Mouse (Mus musculus) fibroblast of lung, adult 2 months (primary cell): ENCODE data around the gene Cage1.

ENCODE experiments used
- DNase-seq: peaks from one replicate; pipeline ENCODE4 v3.0.0-alpha.2; 2011; ENCODE audit warnings: low read depth

The Cage1 gene

GRCm38 (mm10) chr13:38010444-38010910 is 26.4 kb downstream of the Cage1 start:
- no peak for DNase-seq

GRCm38 (mm10) chr13:38009721-38010408 is 27.0 kb downstream of the Cage1 start:
- DNase-seq: no peak

- no peak for DNase-seq
These were observed 28.9 kb downstream of the Cage1 start for GRCm38 (mm10) chr13:38007972-38008371.

DNA sequence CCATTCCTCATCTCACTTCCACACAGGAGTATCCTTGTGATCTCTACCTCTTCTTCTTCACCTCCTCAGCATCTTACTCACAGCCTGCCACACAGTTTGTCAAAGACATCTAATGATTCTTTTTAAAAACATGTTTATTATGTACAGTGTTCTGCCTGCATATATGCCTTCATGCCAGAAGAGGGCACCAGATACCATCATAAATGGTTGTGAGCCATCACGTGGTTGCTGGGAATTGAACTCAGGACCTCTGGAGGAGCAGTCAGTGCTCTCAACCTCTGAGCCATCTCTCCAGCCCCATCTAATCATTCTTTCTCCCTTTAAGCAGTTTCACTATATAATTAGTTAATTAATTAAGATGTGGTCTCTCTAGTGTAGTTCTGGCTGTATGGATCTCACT is 34.4 kb downstream of the Cage1 start:
- no peak for DNase-seq

- DNase-seq: no peak
These were observed 37.2 kb downstream of the Cage1 start for GRCm38 (mm10) chr13:37999713-38000112.

DNA sequence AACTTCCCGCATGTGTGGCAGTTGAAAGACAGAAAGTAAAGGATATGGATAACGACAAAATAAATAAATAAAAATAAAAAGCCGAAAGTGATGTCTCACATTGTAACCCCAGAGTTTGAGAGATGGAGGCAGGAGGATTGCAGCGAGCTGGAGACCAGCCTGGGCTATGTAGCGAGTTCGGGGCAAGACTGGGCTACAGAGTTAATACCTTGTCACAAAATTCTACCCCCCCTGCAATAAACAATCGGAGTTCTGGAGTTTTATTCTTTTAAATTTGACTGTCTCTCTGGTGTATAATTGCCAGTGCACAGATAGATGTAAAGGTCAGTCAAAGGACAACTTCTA is 42.5 kb downstream of the Cage1 start:
- no peak for DNase-seq

DNA sequence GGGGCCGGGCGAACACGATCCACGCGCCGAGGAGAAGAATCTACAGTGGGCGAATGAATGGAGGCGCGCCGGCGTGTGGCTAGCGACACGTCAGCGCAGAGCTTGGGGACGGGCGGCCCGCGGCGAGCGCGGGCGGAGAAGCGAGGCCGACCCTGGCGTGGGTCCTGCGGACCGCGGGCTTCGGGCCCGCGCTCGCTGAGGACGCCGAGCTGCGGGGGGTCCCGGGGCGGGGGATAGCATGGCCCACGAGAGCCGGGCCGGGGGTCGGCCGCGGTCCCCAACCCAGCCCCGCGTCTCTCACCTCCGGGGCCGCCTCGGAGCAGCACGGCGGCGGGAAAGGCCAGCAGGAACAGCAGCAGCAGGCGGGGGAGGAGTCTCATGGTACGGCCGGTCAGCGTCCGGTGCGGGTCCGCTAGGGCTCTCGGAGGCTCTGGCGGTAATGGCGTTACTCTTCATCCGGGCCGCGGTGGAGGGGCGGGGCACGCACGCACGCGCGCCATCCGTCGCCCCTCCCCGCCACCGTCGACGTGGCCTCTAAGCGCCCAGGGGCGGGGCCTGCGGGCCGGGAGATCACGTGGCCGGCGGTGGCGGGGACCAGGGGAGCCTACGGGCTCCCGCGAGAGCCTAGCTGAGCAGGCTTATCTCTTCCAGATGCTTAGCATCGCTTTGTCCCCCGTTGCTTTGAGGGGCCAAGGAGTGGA is 43.0 kb downstream of the Cage1 start, which contains the start of gene Ssr1:
Gene Ssr1 (minus strand): TSS at position 514 of the 701 bp plus-strand sequence.
- DNase-seq: peak; percentile 77

DNA sequence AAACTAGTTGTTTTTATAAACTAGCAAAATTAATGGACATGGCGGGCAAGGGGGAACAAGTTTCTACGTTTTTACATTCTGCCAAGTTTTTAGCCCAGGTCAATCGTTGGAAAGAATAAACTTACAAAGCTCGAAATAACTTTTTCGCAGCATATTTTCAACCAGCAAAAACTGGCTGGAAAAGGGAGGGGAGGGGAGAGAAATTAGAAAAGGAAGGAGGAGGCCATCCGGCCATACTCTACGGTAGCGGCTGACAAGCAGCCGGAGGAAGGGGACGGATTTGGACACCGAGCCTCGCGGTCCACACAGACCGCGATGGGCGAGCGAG is 43.5 kb downstream of the Cage1 start:
- no peak for DNase-seq

DNA sequence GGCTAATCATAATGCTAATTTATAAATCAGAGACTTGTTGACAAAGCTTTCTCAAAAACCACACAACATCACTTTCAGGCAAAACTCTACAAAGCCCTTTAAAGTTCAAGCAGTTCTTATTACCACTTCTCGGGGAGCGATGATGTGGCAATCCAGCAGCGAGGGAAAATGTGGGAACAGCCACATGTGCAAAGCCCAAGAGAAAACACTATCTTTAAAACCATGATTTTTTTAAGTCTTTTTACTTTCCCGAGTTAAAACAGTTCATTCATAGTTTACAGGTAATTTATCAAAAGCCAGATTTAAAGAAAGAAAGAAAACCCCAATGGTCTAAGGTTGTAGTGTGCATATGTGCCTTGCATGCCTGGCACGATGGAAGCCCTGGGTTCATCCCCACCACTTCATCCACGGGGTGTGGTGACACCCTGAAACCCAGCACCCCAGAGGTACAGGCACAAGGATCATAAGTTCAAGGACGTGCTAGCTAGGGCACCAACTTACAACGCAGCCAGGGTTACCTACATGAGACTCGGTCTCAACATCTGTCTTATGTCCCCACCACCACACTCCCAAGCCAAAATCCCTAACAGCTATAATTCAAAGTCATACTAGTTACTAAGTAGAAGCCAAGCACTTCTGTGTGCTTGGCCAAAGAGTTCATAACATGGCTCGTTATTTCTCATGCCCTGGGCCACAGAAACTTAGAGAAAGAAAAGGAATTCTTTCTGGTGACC is 44.1 kb downstream of the Cage1 start:
- no peak for DNase-seq

DNA sequence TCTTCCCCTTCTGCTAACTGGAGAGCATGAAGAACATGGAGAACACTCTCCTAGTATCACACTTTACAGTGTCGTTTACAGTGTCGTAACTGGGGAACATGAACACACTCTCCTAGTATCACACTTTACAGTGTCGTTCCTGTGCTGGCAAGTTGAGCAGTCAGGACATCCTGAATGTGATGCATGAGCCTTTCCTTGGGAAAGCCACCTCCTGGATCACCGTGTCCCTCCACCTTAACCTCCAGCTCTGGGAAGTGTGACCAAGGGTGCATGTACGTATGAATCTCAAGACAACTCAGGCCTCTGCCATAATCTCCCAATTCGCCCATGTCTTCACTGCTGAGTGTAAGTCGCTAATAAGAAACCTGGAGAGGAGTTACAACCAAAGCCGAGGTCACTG is 47.2 kb downstream of the Cage1 start:
- DNase-seq: no peak

DNA sequence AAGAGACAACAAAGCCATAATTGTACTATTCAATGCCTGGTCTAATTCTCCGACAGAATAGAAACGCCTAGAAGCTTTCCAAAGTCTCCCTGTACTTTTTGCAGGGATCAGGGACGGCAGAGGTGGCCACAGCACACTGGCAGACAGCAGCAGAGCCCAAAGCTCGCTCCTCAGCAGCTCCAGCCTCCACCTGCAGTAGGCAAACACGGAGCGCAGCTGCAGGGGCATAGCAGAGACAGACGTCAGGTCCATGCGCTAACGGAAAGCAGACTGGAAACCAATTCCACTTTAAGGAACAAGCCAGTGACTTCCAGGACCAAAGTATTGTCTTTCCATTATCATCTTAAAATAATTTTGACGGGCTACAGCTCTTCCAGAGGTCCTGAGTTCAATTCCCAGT is 50.7 kb downstream of the Cage1 start:
- DNase-seq: no peak

GRCm38 (mm10) chr13:37981063-37981462 is 55.8 kb downstream of the Cage1 start:
- DNase-seq: no peak

GRCm38 (mm10) chr13:37980346-37980745 is 56.5 kb downstream of the Cage1 start:
- DNase-seq: no peak

- no peak for DNase-seq
These were observed 57.4 kb downstream of the Cage1 start for GRCm38 (mm10) chr13:37979506-37979905.

GRCm38 (mm10) chr13:37974731-37975130 is 62.1 kb downstream of the Cage1 start:
- no peak for DNase-seq

DNA sequence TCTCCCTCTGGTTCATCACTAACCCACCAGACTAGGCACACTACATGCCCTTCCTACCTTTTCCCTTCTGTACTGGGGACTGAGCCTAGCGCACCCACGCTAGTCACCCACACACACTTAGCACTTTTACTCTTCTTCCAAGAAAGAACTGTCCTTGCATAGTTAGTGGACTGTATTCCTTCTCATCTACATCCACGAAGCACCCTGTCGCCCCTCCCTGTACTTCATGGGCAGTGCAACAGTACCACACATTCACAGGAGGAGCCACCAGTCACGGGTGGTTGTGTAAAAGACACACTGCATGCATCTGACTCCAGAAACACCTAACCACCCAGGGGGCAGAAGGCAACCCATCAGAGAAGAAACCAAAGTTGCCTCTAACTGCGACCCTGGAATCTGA is 62.8 kb downstream of the Cage1 start:
- no peak for DNase-seq

DNA sequence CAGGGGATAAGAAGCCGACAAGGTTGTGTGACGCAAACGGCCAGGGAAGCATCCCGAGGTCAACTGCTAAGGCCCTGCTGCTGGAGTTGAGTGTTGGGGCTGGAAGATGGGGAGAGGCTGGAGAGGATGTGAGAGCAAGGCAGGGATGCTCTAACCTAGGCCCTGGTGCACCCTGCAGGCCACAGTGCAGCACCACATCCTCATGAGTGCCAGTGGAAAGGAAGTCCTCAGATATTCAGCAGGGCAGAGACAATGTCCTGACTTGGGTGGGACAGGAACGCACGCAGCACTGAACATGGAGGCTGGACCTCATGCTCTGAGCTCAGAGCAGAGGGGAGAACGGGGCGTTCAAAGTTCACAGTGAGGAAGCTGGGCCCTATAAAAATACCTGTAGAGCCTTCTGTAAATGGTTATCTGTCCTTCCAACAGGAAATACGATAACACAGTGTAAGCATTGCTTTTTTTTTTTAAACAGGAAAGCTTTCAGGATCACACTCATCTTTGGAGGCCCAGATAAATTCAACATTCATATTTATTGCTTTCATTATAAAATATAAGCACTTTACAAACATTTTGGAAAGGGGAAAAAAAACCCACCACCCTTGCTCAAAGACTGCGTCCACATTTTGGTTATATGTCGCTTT is 65.9 kb downstream of the Cage1 start:
- no peak for DNase-seq

DNA sequence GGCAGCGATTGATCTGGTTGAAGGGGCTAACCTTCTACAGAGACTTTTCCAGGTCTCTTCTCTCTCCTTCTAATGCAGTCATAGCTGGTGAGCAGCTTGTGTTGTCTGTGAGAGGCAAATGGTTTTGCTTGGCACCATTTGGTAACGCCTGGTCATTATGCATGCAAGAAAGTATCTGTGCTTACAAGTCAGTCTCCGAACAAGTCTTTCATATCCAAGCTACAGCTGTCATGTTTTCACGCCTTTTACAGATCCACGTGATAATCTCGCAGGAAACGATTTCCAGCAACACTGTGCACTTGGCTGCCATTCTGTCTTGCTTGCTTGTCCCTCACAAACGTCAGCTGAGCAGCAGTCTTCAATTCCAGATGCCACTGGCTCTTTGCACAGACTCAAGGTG is 66.9 kb downstream of the Cage1 start:
- DNase-seq: no peak

GRCm38 (mm10) chr13:37969337-37969736 is 67.5 kb downstream of the Cage1 start:
- no peak for DNase-seq

GRCm38 (mm10) chr13:37967565-37967964 is 69.3 kb downstream of the Cage1 start:
- no peak for DNase-seq

GRCm38 (mm10) chr13:37967052-37967437 is 69.8 kb downstream of the Cage1 start:
- DNase-seq: no peak

GRCm38 (mm10) chr13:37966256-37967051 is 70.4 kb downstream of the Cage1 start:
- DNase-seq: no peak
